Mouse (Mus musculus): ENCODE results near the gene Dnaaf3.

- peak; percentile 79 for TF ChIP-seq CTCF (IDR thresholded peaks at IDR 0.05; ENCODE audit: control insufficient read depth, insufficient read depth, low read length)
- TF ChIP-seq POLR2A (IDR thresholded peaks at IDR 0.05; ENCODE audit: borderline replicate concordance, control insufficient read depth, low read depth, low read length), result no peak
These were observed 22.2 kb downstream of the Dnaaf3 start for GRCm38 (mm10) chr7:4509863-4510608.
